Mouse (Mus musculus) heart, embryonic 14.5 days (tissue): ENCODE data around the gene Nek10. TPM values are rescaled to one million over a fixed set of nuclear protein-coding genes. Genes with fewer than 3 reads are reported as not detected.

ENCODE experiments used
- ATAC-seq: fragments of 200-750 bp; cut with Nextera tagmentation; 2 replicates; pipeline ENCODE4 v1.8.0; 2017; ENCODE audit warnings: low read depth, moderate TSS enrichment; ENCODE audit not compliant: insufficient number of reproducible peaks, insufficient read depth, low FRiP score
- H3K27ac ChIP-seq, 2 experiments: fragments of 200-500 bp in 1 of 2; fragments of 300-500 bp in 1 of 2; sonication (generic) in 1 of 2; replicated peaks in 1 of 2; 2 replicates each; pipeline ENCODE4 v1.5.1; 2012 to 2014; ENCODE audit warnings: low read depth in 2 of 2, low read length in 2 of 2, control low read depth in 1 of 2, mild to moderate bottlenecking in 1 of 2, mixed read lengths in 1 of 2; ENCODE audit not compliant: control insufficient read depth in 1 of 2, insufficient read depth in 1 of 2
- H3K27me3 ChIP-seq: fragments of 300-500 bp; sonication (generic); 2 replicates; pipeline ENCODE4 v1.6.1; 2014; ENCODE audit warnings: mild to moderate bottlenecking, low read length, control low read depth; ENCODE audit not compliant: control insufficient read depth, insufficient read depth
- H3K36me3 ChIP-seq: fragments of 300-500 bp; sonication (generic); 2 replicates; pipeline ENCODE4 v1.6.1; 2014; ENCODE audit warnings: mild to moderate bottlenecking, control low read depth, low read length, mixed read lengths; ENCODE audit not compliant: control insufficient read depth, insufficient read depth
- H3K4me1 ChIP-seq, 2 experiments: fragments of 200-500 bp in 1 of 2; fragments of 300-500 bp in 1 of 2; sonication (generic) in 1 of 2; 2 replicates each; pipeline ENCODE4 v1.6.1; 2012 to 2014; ENCODE audit warnings: low read length in 2 of 2, control low read depth in 1 of 2, mixed read lengths in 1 of 2; ENCODE audit not compliant: control insufficient read depth in 2 of 2, insufficient read depth in 2 of 2
- H3K4me2 ChIP-seq: fragments of 300-500 bp; sonication (generic); 2 replicates; pipeline ENCODE4 v1.6.1; 2014; ENCODE audit warnings: mild to moderate bottlenecking, low read length
- H3K4me3 ChIP-seq, 2 experiments: fragments of 200-500 bp in 1 of 2; fragments of 300-500 bp in 1 of 2; sonication (generic) in 1 of 2; 2 replicates each; pipeline ENCODE4 v1.5.1; 2012 to 2014; ENCODE audit warnings: low read length in 2 of 2, mild to moderate bottlenecking in 2 of 2, control low read depth in 1 of 2, low read depth in 1 of 2, moderate library complexity in 1 of 2; ENCODE audit not compliant: control insufficient read depth in 1 of 2, insufficient read depth in 1 of 2
- H3K9ac ChIP-seq: fragments of 300-500 bp; sonication (generic); 2 replicates; pipeline ENCODE4 v1.6.1; 2014; ENCODE audit warnings: mild to moderate bottlenecking, low read length
- H3K9me3 ChIP-seq: fragments of 300-500 bp; sonication (generic); 2 replicates; pipeline ENCODE4 v1.6.1; 2016; ENCODE audit warnings: low read length, control low read depth; ENCODE audit not compliant: control insufficient read depth
- WGBS: fragments of 180-500 bp; shearing (Covaris S2); extraction: QIAGEN DNeasy Blood & Tissue Kit; methylation state at CpG from one replicate; pipeline ENCODE4 v1.1.7; 2014; 5-methylcytosine and 5-hydroxymethylcytosine counted together
- polyA plus RNA-seq: library from polyadenylated mRNA; unstranded; fragments of >200 nt; fragmentation: Nextera tagmentation; extraction: Ambion mirVana; gene quantifications from 2 replicates; pipeline ENCODE4 v1.2.1, GENCODE M21; 2014

The Nek10 gene
- polyA plus RNA-seq, 1 experiment from 2014 or later, result 0.04 TPM

DNA sequence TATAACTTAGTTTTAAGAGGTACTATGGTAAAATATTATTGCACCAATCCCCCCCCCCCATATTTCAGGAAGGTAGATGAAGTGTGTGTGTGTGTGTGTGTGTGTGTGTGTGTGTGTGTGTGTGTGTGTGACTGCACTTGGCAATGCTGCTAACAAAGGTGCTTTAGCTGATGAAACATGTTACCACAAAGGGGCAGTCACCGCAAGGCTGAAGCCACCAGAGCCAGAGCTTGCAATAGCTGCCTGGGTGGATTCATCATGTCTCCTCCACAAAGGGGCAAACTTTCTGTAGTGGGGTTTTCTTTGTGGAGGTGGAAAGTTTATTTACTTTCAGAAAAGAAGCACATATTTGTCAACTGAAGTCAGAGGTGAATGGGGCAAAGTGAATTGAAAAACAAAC, 67.9 kb downstream of the Nek10 start:
- Histone ChIP-seq H3K9me3 (no peaks in the 10 kb centered on the region), H3K4me3 (no peak overlapping the region), H3K4me2 (no peak overlapping the region), H3K9ac (no peak overlapping the region), H3K4me1 (no peaks in the 10 kb centered on the region), H3K36me3 (no peaks in the 10 kb centered on the region), H3K27ac (no peak overlapping the region), H3K27me3 (no peaks in the 10 kb centered on the region)
- ATAC-seq, result no peak
- 65% methylated on average over 1 of the region's 1 CpGs for WGBS

DNA sequence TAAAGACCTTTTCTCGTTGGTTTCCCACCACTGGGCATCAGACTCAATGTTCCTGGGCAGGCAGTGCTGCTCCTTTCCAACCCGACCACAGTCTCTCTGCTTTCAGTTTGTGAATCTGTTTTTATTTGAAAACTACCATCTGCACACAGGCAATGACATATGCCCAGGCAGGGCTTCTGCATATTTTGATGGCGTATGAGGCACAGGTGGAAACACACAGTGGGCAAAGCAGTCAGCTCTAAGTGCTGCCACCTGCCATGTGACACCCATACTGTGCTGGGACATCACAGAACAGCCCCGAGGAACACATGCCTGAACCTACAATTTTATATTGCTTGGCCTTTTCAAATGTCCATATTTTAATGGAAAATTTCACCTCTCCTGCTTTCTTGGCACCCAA, 68.5 kb downstream of the Nek10 start:
- no peak for ATAC-seq
- 63% methylated on average over 4 of the region's 4 CpGs for WGBS
- H3K9me3 ChIP-seq, result 0 out of 2 replicates have a peak, but pooled peaks cover 3% of the 10 kb centered on the region
- H3K4me2 ChIP-seq, result no peak overlapping the region
- no peak overlapping the region for H3K9ac ChIP-seq
- H3K36me3 ChIP-seq, result no peaks in the 10 kb centered on the region
- no peaks in the 10 kb centered on the region for H3K4me1 ChIP-seq
- H3K4me3 ChIP-seq, result no peak overlapping the region
- H3K27me3 ChIP-seq, result no peaks in the 10 kb centered on the region
- H3K27ac ChIP-seq, result no peak overlapping the region

GRCm38 (mm10) chr14:14893932-14894652, 90.9 kb downstream of the Nek10 start:
- 12% methylated on average over 4 of the region's 4 CpGs for WGBS
- no peak overlapping the region for H3K27ac ChIP-seq
- no peak for ATAC-seq
- no peaks in the 10 kb centered on the region for H3K36me3 ChIP-seq
- H3K4me3 ChIP-seq, result no peak overlapping the region
- H3K9ac ChIP-seq, result no peak overlapping the region
- H3K4me1 ChIP-seq, result peaks cover 0 to 3% of the 10 kb centered on the region in 2 experiments; a peak in 1 of 4 replicates
- H3K9me3 ChIP-seq, result no peaks in the 10 kb centered on the region
- H3K27me3 ChIP-seq, result no peaks in the 10 kb centered on the region
- no peak overlapping the region for H3K4me2 ChIP-seq

- no peak overlapping the region for H3K9ac ChIP-seq
Observed at GRCm38 (mm10) chr14:14894776-14895175, 91.6 kb downstream of the Nek10 start.

DNA sequence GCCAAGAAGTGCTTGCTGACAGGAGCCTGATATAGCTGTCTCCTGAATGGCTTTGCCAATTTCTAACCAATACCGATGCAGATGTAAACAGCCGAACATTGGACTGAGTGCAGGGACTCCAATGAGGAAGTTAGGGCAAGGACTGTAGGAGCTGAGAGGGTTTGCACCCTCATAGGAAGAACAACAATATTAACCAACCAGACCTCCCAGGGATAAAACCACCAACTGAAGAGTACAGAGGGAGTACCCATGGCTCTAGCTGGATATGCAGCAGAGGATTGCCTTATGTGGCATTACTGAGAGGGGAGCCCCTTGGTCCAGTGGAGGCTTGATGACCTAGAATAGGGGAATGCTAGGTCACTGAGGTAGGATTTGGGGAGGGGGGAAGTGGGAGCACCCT, 92.1 kb downstream of the Nek10 start:
- Histone ChIP-seq H3K27ac (no peak overlapping the region), H3K9ac (no peak overlapping the region), H3K4me3 (no peak overlapping the region), H3K36me3 (no peaks in the 10 kb centered on the region), H3K9me3 (no peaks in the 10 kb centered on the region), H3K27me3 (no peaks in the 10 kb centered on the region), H3K4me2 (no peak overlapping the region), H3K4me1 (peaks cover 0 to 3% of the 10 kb centered on the region in 2 experiments; a peak in 1 of 4 replicates)
- 28% methylated on average over 2 of the region's 2 CpGs for WGBS
- ATAC-seq, result no peak

More at GRCm38 (mm10) chr14:14894776-14895175, 91.6 kb downstream of the Nek10 start:
- H3K4me1 ChIP-seq, result peaks cover 0 to 3% of the 10 kb centered on the region in 2 experiments; a peak in 1 of 4 replicates
- H3K27ac ChIP-seq, result no peak overlapping the region
- H3K4me2 ChIP-seq, result no peak overlapping the region
- no peaks in the 10 kb centered on the region for H3K27me3 ChIP-seq
- no peak for ATAC-seq
- no peaks in the 10 kb centered on the region for H3K9me3 ChIP-seq
- H3K36me3 ChIP-seq, result no peaks in the 10 kb centered on the region
- no peak overlapping the region for H3K4me3 ChIP-seq

DNA sequence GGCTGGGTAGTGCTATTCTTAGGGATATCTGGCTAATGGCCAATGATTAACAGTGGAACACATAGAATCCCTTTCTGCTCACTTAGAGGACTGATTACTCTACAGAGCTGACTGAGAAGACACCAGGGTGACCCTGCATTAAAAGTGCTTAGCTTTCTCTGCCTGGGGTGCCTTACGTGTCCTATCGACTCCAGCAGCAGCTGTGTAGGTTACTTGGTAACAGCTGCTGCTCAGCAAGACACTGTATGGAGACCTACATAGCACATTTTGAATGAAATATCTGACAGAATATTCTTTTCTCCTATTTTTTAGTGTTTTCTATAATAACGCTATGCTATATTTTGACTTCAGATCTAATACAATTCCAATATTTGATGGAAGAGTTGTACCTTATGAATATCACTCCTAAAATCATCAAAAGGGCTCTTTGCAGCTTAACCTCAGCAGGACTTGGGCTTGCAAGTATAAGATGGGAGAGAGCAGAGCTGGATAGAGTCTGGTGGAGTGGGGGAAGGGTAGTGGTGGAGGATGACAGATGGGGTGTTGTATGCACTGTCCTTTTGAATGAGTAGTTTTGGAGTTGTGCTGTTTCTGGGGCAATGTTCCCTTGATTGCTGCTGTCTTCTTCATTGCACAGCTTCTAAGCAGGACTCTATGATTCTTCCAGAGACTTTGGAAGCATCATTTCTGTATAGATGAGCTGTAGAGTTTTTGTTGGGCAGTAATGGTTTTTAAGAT, 93.4 kb downstream of the Nek10 start:
- no peak for ATAC-seq
- WGBS, result 65% methylated on average over 3 of the region's 3 CpGs
- Histone ChIP-seq H3K27ac (no peak overlapping the region), H3K4me1 (peaks cover 0 to 3% of the 10 kb centered on the region in 2 experiments; a peak in 1 of 4 replicates), H3K27me3 (no peaks in the 10 kb centered on the region), H3K4me2 (no peak overlapping the region), H3K9me3 (no peaks in the 10 kb centered on the region), H3K9ac (no peak overlapping the region), H3K36me3 (no peaks in the 10 kb centered on the region), H3K4me3 (no peak overlapping the region)

DNA sequence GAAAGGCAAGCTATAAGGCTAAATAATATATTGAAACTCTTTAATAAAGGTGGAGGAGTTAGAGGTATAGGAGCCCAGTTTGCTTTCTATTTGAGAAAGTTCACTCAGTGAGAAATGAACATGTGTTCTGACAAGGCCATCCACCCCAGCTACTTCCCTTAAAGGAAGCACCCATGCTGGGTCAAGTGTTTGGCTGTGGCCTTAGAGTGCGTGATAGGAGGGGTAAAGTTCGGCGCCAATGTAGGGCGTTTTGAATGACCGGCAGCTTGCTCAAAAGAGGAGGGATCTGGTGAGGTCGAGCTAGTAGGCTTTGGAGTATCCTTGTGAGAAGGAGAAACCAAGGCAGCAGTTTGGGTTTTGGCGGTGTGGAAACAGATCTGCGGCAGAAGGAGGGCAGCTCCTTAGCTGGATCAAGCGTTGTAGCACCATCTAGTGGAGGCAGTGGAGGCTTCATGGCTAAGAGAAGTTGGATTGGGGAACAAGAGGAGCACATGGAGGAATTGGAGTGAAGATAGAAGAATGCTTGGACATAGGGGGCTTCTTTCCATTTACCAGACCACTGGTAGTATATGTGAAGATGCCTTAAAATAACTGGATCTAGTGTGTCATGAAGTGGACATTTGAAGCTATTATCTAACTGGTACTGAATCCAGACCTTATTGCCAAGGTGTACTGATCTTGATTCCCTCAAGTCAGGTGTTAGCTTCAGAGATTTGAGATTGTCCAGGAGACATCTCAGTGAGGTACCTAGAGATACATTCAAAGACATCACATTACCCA, 101.7 kb downstream of the Nek10 start:
- WGBS, result 5% methylated on average over 9 of the region's 9 CpGs
- H3K9me3 ChIP-seq, result no peaks in the 10 kb centered on the region
- H3K27ac ChIP-seq, result no peak overlapping the region
- no peaks in the 10 kb centered on the region for H3K27me3 ChIP-seq
- no peak; the same call in 1 of the 2 replicates for ATAC-seq
- no peaks in the 10 kb centered on the region for H3K4me1 ChIP-seq
- peak overlapping the region; percentile 14 to 26; a peak in 2 of 4 replicates for H3K4me3 ChIP-seq
- peak overlapping the region; percentile 58 for H3K4me2 ChIP-seq
- no peaks in the 10 kb centered on the region for H3K36me3 ChIP-seq
- no peak overlapping the region; the same call in 1 of the 2 replicates for H3K9ac ChIP-seq
